Mouse (Mus musculus) T-helper 1 cell (primary cell): ENCODE data around the gene Gm960.

Source experiments
- in situ Hi-C: fragments of 300-600 bp; cut with MboI, MseI; formaldehyde crosslinking; loops from one replicate; pipeline ENCODE4 v1.15.1; 2025; ENCODE audit warnings: high pct_unique_total_duplicates

Gene Gm960

DNA sequence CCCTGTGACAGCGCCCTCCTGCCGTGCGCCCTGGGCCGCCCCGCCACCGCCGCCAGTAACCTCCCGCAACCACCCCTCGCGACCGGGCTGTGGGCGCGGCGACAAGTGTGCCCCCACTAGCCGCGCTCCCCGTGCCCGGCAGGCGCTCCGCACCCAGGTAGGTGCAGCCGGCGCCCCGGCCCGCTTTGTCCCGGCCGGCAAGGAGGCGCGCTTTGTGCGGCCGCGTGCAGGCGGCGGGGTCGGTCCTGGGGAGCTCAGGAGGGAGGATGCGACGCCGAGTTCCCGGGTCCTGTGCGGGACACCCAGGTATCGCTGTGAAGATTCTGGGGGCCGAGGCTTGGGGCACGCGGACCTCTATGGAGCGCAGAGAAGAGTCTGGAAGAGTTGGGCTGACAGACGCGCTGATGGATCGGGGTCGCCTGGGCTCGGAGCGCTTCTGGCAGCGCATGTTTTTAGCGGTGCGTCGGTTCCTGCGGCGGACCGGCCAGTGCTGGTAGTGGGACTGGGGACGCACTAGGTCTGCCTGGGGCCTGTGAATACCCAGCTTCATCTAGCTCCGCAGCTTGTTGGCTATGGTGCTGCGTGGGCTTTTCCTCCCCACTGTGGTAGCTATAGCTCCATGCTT, 13.8 kb upstream of the Gm960 start:
- in situ Hi-C loops: no loop called here

DNA sequence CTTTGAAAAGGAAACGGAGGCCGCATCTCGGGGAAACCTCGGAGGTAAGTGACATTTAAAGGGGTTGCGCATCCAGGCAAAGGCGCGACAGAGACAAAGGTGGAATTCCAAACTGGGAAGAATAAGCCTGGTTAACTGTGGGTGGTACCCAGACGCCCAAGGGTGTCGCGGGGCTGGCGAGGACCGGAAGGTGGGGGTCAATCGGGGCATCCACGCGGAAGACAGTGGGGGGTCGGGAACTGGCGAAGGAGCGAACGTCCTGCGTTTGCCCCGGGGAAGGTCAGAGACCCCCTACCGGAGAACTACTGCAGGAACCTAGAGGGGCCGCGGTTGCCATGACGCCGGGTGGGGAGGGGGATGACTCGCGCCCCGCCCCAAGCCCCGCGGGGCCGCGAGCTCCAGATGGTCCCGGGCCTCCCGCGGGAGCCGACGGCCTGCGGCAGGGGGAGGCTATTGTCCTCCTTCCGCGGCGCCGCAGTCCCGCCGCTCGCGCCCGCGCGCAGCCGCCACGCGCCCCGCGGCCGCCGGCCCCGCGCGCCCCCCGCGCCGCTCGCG, 13.2 kb upstream of the Gm960 start:
- in situ Hi-C loops: no loop called here

DNA sequence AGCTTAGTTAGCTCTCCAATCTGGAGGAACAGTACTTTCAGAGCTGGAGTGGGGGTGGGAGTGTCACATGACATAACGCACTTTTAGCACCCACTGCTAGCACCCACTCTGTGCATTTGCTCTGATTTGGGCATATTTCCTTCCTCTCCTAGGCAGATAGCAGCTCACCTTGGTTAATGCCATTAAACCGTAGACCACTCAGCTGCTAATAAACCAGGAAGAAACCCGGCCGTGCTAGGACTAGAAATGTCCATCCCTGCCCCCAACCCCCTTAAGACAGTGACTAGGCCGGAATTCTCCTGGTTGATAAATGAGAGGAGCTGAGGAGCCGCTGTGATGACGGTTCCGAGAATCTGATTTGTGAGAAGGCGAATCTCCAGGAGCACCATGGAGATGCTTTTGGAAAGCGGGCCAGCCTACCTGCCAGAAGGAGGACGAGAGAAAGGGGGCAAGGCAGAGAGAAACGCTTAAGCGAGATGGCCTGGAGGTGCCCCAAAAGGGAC, 12.7 kb upstream of the Gm960 start, which contains the start of gene Sptbn2:
Sptbn2 (plus strand) TSS at position 70 of the 503 bp plus-strand sequence.
- in situ Hi-C loops: no loop called here

DNA sequence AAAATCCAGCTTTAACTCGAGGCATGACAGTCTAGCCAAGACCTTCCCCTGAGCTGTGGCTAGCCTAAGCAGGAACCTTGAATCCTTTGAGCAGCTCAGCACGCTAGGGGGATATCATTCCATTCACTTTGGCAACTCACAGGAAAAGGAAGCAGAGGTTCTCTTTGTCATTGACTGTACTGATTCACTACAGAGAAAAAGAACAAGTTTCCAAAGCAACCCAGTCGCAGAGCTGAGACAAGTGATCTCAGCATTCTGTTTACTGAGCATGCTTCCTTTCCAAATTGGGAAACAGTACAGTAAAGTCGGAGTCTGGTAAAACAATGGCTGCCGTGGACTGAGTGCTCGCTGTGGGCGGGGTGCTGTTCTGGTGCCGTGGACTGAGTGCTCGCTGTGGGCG, 10.3 kb upstream of the Gm960 start:
- in situ Hi-C loops: no loop called here

DNA sequence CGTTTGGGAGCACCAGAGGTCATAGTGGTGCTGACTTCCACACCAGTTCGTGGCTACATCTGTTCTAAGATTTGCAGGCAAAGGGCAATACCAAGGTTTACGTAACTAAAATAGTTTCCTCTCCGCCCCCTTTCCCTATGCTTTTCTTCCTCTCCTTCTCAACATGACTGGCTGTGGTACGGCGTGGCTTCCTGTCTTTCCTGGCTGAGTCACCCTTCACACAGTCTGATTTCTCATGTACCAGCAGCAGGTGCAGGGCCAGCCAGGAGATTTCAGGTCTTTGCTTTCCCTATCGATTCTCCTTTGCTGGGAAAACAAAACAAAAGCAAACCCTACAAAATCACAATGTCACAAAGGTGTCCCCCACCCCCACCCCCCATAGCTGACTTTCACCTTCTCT, 2.8 kb upstream of the Gm960 start:
- in situ Hi-C loops: no loop called here

DNA sequence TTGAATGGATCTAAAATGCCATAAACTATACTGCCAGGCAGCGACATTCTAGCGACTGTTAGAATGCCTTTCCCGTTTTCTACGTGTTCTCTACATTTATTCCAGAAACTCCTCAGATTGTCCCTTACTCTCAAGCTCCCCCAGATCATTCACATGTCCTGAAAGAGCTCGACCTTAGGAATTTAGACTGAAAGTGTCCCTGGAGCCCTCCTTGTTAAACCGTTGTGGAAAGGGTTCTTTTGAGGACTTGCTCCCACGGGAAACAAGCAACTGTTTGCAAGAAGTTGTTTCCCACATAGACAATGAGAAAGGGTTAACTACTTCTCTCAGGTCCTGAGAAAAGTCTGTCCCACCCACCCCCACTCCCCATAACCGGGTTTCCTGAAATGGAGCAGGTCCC, 2.2 kb upstream of the Gm960 start:
- in situ Hi-C loops: no loop called here

DNA sequence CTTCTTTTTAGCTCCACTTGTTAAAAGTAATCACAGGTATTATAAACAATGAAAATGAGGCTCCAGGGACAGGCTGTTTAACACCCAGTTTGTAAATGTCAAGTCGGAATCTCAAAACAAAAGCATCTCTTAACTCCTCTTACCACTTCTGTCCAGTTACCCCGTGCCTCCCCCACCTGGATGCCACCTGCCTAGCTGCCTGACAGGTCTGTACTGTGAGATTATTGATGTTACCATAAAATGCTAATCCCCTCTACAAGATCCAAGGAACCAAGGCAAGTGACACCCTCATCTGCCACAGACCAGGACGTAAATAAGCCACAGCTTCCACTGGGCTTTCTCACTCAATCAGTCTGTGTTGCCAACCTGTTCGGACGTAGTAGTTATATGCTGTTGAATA, 1.4 kb upstream of the Gm960 start:
- in situ Hi-C loops: no loop called here

DNA sequence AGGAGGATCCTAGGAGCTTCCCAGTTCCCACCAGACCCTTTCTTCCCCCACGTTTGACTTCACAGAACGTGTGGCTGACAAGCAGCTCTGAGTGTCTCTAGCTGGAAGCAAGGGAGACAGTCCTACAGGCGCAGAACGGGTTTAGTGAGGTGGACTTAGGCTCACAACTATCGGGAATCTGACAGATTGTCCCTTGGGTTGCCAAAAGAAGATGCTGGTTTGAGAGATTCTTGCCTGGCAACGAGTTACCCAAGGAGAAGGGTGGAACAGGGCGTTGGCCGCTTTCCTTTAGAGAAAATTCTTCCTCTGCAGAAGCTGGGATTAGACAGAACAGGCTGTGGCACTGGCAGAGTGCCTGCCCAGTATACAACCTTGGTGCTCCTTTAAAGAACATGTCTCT, 388 bp upstream of the Gm960 start:
- in situ Hi-C loops: no loop called here

DNA sequence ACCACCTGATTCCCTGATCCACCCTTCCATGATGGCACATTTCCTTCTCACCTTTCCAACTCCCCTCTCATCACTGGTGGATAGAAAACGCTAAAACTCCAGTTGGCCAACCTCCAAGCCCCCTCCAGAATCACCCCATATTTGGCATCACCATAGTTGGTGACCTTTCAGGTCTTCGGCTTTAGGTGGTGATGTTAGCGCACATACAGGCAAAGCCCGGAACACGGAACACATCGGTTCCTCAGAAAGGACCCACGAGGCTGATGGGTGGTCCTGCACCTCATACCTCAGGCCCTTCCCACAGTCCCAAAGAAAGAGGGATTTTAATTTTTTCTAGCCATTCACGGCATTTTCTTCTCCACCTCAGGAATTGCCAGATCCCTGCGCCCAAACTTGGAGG, 747 bp downstream of the Gm960 start:
- in situ Hi-C loops: no loop called here

DNA sequence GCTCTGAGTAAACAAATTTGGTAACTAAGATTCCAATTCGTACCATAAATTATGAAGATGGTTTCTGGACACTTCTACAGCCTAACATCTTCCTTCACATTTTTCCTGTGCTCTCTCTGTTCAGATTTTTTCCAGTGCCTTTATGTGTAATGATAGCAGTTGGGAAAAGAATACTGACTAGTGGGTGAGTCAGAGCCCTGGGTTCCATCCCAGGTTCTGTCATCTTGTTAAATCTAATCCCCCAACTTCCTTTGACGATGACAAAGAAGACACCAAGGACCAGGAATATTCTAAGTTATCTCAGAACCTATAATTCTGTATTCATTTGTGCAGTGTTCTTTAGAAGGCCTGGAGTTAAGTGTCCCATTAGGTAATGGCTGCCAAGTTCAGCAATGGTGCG, 1.3 kb downstream of the Gm960 start:
- in situ Hi-C loops: no loop called here

DNA sequence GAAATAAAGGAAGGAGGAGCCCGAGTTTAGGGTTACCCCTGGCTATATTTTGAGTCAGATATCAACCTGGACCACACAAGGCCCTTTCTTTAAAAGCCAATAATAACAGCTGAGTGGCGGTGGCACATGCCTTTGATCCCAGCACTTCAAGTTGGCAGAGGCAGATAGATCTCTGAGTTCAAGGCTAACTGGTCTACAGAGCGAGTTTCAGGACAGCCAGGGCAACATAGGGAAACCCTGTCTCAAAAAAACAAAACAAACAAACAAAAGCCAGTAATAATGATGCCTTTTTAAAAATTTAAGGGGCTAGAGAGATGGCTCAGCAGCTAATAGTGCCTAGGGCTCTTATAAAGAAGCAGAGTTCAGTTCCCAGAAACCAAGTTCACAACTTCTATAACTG, 4.1 kb downstream of the Gm960 start:
- in situ Hi-C loops: no loop called here

DNA sequence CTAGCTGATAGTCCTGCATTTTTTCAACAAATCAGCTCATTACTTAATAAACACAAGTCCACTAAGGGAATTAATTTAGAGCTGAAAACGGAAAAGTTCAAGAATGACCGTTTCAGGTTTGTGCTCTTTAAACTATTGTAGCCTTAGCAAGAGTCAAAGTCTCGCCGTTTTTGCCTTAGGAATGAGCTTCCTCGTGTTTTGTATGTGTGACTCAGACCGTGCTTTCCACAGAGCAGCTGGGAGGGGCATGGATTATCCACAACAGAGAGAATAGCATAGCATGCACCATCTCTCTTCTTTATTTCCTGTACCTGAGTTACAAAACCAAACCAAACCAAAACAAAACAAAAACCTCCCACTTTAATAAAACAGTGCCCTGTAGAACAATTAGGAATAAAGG, 26.1 kb downstream of the Gm960 start:
- in situ Hi-C loops: no loop called here

DNA sequence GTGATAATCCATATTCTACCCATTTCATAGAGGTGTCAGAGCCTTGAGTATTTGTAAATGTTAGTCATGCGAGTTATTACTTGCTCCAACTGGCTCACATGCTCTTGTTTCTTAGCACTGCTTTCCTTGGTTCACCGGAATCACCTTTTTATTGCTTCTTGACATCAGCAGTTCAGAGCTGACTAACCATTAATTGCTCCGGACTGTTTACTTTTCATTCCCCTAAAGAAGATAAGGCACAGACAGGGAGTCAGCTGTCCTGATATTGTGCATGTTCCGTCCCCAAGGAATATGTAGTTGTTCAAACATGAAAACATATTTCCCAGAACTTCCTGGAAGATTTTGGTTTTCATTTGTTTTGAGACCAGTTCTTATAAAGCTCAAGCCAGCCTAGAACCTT, 27.7 kb downstream of the Gm960 start:
- in situ Hi-C loops: no loop called here

DNA sequence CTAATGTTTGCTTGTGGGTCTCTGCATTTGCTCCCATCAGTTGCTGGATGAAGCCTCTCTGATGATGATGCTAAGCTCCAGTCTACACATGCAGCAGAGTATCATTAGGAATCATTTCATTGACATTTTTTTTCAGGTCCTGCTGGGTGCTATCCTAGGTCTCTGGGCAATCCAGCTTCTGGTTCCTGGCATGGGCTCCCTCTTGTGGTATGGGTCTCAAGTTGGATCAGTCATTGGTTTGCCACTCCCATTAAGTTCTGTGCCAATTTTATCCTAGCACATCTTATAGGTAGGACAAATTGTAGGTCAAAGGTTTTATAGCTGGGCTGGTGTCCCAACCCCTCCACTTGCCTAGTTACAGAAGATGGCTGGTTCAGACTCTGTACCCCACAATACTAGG, 31.7 kb downstream of the Gm960 start:
- in situ Hi-C loops: no loop called here

DNA sequence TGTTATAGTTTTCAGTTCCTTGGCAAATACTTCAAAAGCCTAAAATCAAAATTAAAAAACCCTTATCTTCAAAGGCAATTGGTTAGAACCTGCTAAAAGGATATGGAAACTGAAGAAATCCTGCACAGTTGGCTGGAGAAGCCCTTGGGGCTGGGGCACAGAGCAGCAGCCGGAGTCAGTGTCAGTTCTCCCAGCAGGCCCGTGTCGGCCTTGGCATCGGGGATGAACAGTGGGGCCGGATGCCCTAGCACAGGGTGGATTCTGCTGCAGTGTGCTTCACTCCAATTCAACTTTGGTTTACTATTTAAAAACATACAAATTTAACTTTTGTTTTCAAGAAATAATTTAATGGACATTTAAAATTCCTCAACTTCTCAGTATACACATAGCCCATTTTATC, 40.3 kb downstream of the Gm960 start:
- in situ Hi-C loops: no loop called here

DNA sequence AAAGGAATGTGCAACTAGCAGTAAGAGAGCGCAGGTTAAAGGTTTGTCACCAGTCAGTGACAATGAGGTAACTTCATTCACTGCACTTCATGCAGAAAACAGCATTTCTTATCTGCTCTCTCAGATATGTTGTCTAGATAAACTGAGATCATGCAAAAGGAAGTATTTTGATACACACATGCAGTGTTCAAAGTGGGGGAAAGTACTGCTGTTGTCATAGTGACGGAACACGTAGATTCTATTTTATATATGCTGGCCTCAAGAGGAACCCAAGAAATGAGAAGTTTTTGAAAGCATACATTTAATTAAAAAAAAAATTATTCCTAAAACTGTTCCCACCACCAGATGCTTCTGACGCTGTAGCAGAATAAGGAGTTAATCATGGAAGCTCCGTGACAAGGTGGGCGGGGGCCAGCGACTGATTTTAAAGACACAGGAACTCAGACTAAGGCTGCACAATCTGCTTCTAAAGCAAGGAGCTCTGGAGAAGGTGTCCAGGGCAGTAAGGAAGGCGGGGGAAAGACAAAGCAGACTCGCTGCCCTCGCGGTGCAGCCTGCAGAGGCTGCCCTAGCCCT, 51.5 kb downstream of the Gm960 start:
- in situ Hi-C loops: loop anchor here (5.0 kb wide), 1 partner anchor 95 kb away; no protein-coding TSS in a partner anchor

DNA sequence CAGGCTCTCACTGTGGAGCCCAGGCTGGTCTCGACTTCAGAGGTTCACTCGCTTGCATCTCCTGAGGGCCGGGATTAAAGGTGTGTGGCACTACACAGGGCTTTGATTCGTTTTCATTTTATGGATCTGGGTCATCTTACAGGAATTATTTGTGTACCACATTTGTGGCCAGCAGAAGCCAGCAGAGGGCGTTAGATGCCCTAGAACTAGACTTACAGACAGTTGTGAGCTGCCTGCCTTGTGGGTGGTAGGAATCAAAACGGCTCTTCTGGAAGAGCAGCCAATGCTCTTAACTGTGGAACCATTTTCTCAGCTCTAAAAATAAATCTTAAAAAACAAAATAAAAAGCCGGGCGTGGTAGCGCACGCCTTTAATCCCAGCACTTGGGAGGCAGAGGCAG, 54.2 kb downstream of the Gm960 start:
- in situ Hi-C loops: no loop called here

DNA sequence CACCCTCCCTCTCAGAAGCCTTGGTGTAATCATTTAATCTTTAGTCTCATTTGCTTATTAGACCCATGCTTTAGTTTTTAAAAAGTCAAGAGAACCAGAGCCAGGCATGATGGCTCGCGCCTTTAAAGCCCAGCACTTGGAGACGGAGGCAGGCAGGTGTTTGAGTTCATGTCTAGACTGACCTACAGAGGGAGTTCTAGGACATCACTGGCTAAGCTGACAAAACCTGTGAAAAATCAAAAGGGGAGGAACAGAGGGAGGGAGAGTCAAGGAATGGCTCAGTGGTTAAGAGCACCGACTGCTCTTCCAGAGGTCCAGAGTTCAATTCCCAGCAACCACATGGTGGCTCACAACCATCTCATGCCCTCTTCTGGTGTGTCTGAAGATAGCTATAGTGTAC, 62.5 kb downstream of the Gm960 start:
- in situ Hi-C loops: no loop called here

DNA sequence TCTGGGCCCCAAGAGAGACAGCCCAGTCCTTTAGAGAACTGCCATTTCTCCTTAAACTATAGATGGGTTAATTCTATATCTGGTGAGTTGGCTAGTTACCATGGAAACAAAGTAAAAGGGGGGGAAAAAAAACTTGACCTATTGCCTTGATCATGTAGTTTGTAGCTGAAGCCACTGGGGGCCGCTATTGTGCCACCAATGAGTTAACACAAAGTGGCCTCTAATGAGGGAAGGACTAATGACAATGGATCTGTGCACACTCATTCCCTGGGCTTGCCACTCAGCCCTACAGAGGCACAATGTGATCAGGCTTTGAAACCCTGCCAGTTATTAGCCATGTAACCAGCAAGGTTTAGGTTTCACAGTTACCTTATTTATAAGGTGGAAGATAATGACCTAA, 69.6 kb downstream of the Gm960 start:
- in situ Hi-C loops: no loop called here

DNA sequence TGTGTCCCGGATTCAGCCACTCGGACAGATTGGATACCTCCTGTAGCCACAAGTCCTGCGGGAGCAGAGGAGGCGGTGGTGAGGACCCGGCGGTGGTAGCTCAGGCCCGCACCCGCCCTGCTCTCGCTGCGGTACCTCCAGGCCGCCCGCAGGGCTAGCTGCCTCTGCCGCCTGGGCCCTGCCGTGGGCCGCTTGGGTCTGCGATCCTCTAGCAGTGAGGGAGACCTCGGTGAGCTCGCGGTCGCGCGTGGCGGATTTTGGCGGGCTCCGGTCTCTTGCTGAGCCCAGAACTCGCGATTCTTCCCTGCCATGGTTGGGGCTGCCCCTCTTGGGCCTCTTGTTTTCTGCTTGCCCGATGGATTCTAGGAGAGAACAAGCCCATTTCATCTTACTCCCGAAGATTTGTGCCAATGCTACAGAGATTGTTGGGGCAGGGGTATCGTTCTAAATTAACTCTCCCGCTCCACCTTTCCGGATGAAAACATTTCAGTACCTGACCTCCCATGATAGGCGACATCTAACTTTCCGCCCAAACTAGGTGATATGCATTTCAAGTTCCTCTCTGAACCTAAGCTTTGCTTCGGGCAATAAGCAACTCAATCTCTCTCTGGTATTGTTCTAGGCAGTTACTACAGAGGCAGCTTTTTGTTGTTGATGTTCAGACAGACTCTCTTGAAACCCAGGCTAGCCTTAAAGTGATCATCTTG, 72.5 kb downstream of the Gm960 start:
- in situ Hi-C loops: no loop called here

DNA sequence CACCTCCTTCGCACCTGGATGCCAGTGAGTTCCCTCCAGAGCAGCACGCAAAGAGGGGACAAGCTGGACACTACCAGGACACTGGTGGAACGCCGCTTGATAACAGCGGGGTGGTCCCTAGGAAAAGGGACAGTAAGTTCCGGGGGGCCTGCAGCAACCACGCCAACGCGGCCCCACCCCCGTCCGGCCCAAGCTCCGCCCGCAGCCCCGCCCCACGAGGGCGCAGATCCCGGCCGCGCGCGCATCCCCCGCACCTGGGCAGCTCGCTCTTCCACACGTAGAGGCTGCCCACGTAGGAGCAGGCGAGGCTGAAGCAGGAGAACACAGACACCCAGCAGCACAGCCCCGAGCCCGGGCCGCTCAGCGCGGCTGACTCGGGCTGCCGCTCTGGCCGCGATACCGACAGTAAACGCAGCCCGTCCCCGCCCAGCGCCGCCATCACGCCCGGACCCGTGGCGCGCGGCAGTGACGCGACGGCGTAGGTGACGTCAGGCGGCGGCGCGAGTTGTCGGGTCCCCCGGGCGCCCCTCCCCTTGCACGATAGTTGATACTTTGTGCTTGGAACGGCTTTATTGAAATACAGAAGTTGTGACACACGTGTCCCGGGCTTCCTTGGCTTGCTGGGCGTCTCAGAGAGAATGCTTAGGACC, 73.2 kb downstream of the Gm960 start, which contains the start of gene Rce1:
Rce1 (minus strand) TSS at position 463 of the 650 bp plus-strand sequence.
- in situ Hi-C loops: no loop called here
